Mouse (Mus musculus) midbrain, embryonic 15.5 days (tissue): ENCODE measurements at regions not wholly inside any gene's neighbourhood (a gene's known extent, or its start where the extent isn't known, plus 50 kb on each side); places are given as distances from the start of the nearest gene placed in this dataset.

ENCODE experiments used
- ATAC-seq: fragments of 200-750 bp; cut with Nextera tagmentation; replicated peaks from 2 replicates; pipeline ENCODE4 v1.8.0; 2017; ENCODE audit warnings: moderate TSS enrichment
- H3K27ac ChIP-seq: fragments of 300-500 bp; sonication (generic); 2 replicates; pipeline ENCODE4 v1.5.1; 2015; ENCODE audit warnings: mild to moderate bottlenecking, inconsistent platforms
- H3K27me3 ChIP-seq: fragments of 300-500 bp; sonication (generic); replicated peaks from 2 replicates; pipeline ENCODE4 v1.6.1; 2015; ENCODE audit warnings: inconsistent platforms
- H3K36me3 ChIP-seq: fragments of 300-500 bp; sonication (generic); replicated peaks from 2 replicates; pipeline ENCODE4 v1.6.1; 2015; ENCODE audit warnings: inconsistent platforms
- H3K4me1 ChIP-seq: fragments of 300-500 bp; sonication (generic); 2 replicates; pipeline ENCODE4 v1.6.1; 2015; ENCODE audit warnings: inconsistent platforms
- H3K4me2 ChIP-seq: fragments of 300-500 bp; sonication (generic); 2 replicates; pipeline ENCODE4 v1.6.1; 2015; ENCODE audit warnings: inconsistent platforms, mild to moderate bottlenecking, moderate library complexity
- H3K4me3 ChIP-seq: fragments of 300-500 bp; sonication (generic); 2 replicates; pipeline ENCODE4 v1.5.1; 2015; ENCODE audit warnings: mild to moderate bottlenecking, inconsistent platforms
- H3K9ac ChIP-seq: fragments of 300-500 bp; sonication (generic); 2 replicates; pipeline ENCODE4 v1.6.1; 2015; ENCODE audit warnings: mild to moderate bottlenecking, inconsistent platforms
- H3K9me3 ChIP-seq: fragments of 300-500 bp; sonication (generic); 2 replicates; pipeline ENCODE4 v1.6.1; 2016; ENCODE audit warnings: inconsistent platforms
- WGBS: fragments of 180-500 bp; shearing (Covaris S2); methylation state at CpG from one replicate; pipeline ENCODE4 v1.1.7; 2015; ENCODE audit warnings: mixed read lengths; 5-methylcytosine and 5-hydroxymethylcytosine counted together

- WGBS = 39% methylated on average over 17 of the region's 17 CpGs
Observed at GRCm38 (mm10) chr10:71485063-71485762, 137.7 kb downstream of the Ipmk start.

GRCm38 (mm10) chr10:71489791-71490190 is 142.2 kb downstream of the Ipmk start:
- no peak overlapping the region for H3K27ac ChIP-seq
- WGBS = 87% methylated on average over 7 of the region's 7 CpGs
- no peak for ATAC-seq

More at GRCm38 (mm10) chr10:71485063-71485762, 137.7 kb downstream of the Ipmk start:
- Histone ChIP-seq H3K4me1 (peaks cover 11% of the 10 kb centered on the region; the same call in 1 of the 2 replicates), H3K27me3 (no peaks in the 10 kb centered on the region), H3K9me3 (no peaks in the 10 kb centered on the region), H3K27ac (0 out of 2 replicates have a peak overlapping the region, but pooled peaks have one; percentile 12), H3K36me3 (no peaks in the 10 kb centered on the region), H3K9ac (no peak overlapping the region), H3K4me3 (no peak overlapping the region), H3K4me2 (peak overlapping the region; percentile 28)
- ATAC-seq = peak; percentile 90

DNA sequence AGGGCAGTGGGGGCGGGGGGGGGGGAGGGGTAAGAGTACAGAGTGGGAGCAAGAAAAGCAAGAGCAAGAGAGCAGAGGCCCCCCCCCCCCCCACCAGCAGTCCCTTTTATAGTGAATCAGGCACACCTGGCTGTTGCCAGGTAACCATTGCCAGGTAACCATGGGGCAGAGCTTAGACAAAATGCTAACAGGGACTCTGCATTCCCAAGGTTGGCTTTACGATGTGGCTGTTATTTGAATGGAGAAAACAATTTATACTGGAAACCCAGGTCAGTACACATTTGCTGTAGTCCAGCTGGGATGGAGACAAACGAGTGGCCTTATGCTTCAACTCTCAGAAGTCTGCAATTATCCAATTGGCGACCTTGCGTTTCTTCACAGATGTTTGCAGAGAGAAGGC is 154.5 kb downstream of the Ipmk start:
- Histone ChIP-seq H3K4me3 (no peak overlapping the region), H3K9ac (no peak overlapping the region), H3K4me1 (no peaks in the 10 kb centered on the region), H3K4me2 (no peak overlapping the region), H3K9me3 (no peaks in the 10 kb centered on the region), H3K36me3 (no peaks in the 10 kb centered on the region), H3K27ac (no peak overlapping the region), H3K27me3 (no peaks in the 10 kb centered on the region)
- peak; percentile 66; the same call in 1 of the 2 replicates for ATAC-seq
- 60% methylated on average over 4 of the region's 5 CpGs for WGBS

More at GRCm38 (mm10) chr10:71489791-71490190, 142.2 kb downstream of the Ipmk start:
- no peaks in the 10 kb centered on the region for H3K9me3 ChIP-seq
- H3K4me2 ChIP-seq = no peak overlapping the region
- H3K9ac ChIP-seq = no peak overlapping the region
- H3K27me3 ChIP-seq = no peaks in the 10 kb centered on the region
- no peaks in the 10 kb centered on the region for H3K36me3 ChIP-seq
- H3K4me3 ChIP-seq = no peak overlapping the region
- peaks cover 9% of the 10 kb centered on the region; the same call in 1 of the 2 replicates for H3K4me1 ChIP-seq

GRCm38 (mm10) chr10:71504219-71504618 is 156.7 kb downstream of the Ipmk start:
- H3K27me3 ChIP-seq = no peaks in the 10 kb centered on the region
- H3K9me3 ChIP-seq = no peaks in the 10 kb centered on the region
- no peak for ATAC-seq
- no peaks in the 10 kb centered on the region for H3K4me1 ChIP-seq
- H3K4me3 ChIP-seq = no peak overlapping the region
- no peak overlapping the region for H3K27ac ChIP-seq
- WGBS = 79% methylated on average over 1 of the region's 1 CpGs
- no peak overlapping the region for H3K9ac ChIP-seq
- H3K4me2 ChIP-seq = no peak overlapping the region
- H3K36me3 ChIP-seq = no peaks in the 10 kb centered on the region

GRCm38 (mm10) chr10:71525290-71525689 is 177.7 kb downstream of the Ipmk start:
- Histone ChIP-seq H3K4me2 (no peak overlapping the region), H3K9me3 (no peaks in the 10 kb centered on the region), H3K27ac (no peak overlapping the region), H3K36me3 (no peaks in the 10 kb centered on the region), H3K27me3 (no peaks in the 10 kb centered on the region), H3K9ac (no peak overlapping the region), H3K4me1 (no peaks in the 10 kb centered on the region), H3K4me3 (no peak overlapping the region)
- WGBS = 80% methylated on average over 2 of the region's 2 CpGs
- ATAC-seq = no peak

GRCm38 (mm10) chr10:71533759-71534158 is 186.2 kb downstream of the Ipmk start:
- WGBS = 90% methylated on average over 2 of the region's 2 CpGs
- no peaks in the 10 kb centered on the region for H3K4me1 ChIP-seq
- no peak for ATAC-seq
- no peaks in the 10 kb centered on the region for H3K36me3 ChIP-seq
- no peak overlapping the region for H3K9ac ChIP-seq
- no peak overlapping the region for H3K4me2 ChIP-seq
- no peaks in the 10 kb centered on the region for H3K27me3 ChIP-seq
- H3K4me3 ChIP-seq = no peak overlapping the region
- no peaks in the 10 kb centered on the region for H3K9me3 ChIP-seq
- no peak overlapping the region for H3K27ac ChIP-seq

DNA sequence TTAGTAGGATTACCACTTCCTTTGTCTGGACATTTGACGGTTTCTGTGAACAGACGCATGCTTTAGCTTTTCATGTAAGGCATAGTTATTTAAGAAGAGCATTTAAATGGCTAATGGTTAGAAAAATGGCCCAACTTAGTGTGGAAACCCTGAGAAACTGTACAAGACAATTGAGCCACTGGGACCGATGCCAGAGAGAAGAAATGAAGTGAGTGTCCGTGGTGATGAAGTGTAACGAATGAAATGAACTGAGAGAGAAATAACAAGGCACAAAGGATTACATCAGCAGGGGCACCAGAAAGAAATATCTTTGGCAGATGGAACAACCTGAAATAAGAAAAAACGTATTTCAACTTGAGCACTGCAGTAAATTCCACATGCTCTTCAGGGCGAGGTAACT is 197.9 kb downstream of the Ipmk start:
- no peaks in the 10 kb centered on the region for H3K36me3 ChIP-seq
- no peaks in the 10 kb centered on the region for H3K27me3 ChIP-seq
- H3K9me3 ChIP-seq = no peaks in the 10 kb centered on the region
- H3K4me3 ChIP-seq = no peak overlapping the region
- no peak overlapping the region for H3K9ac ChIP-seq
- H3K4me2 ChIP-seq = no peak overlapping the region
- no peak overlapping the region for H3K27ac ChIP-seq
- ATAC-seq = no peak
- no peaks in the 10 kb centered on the region for H3K4me1 ChIP-seq
- WGBS = 84% methylated on average over 7 of the region's 7 CpGs

DNA sequence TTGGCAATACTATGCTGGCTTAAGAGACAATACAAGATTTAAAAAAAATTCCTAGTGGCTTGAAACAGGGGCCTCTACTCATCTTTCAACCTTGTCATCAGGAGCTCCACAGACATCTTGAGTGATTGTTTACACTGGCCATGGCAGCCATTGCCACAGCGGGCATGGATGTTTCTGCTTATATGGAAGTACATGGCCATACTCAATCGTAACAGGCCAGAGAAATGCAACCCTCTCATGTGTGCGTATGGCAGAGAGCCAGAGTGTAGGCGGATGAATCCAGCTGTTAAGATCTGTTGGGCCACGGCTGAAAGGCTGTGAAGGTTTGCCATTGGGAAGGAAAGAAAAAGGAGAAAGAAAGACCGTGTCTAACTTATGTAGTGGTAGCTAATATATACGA is 198.9 kb downstream of the Ipmk start:
- no peaks in the 10 kb centered on the region for H3K27me3 ChIP-seq
- H3K4me1 ChIP-seq = no peaks in the 10 kb centered on the region
- no peak for ATAC-seq
- H3K4me3 ChIP-seq = no peak overlapping the region
- H3K9me3 ChIP-seq = no peaks in the 10 kb centered on the region
- no peak overlapping the region for H3K9ac ChIP-seq
- no peak overlapping the region for H3K27ac ChIP-seq
- WGBS = 93% methylated on average over 7 of the region's 7 CpGs
- no peaks in the 10 kb centered on the region for H3K36me3 ChIP-seq
- H3K4me2 ChIP-seq = no peak overlapping the region

- no peak for ATAC-seq
- Histone ChIP-seq H3K4me3 (no peak overlapping the region), H3K9me3 (no peaks in the 10 kb centered on the region)
Observed at GRCm38 (mm10) chr10:71583716-71584115, 236.2 kb downstream of the Ipmk start.

GRCm38 (mm10) chr10:71598515-71598914 is 251.0 kb downstream of the Ipmk start:
- Histone ChIP-seq H3K9ac (no peak overlapping the region), H3K27me3 (no peaks in the 10 kb centered on the region), H3K9me3 (no peaks in the 10 kb centered on the region), H3K36me3 (no peaks in the 10 kb centered on the region), H3K4me1 (no peaks in the 10 kb centered on the region), H3K4me2 (no peak overlapping the region), H3K27ac (no peak overlapping the region), H3K4me3 (no peak overlapping the region)
- no peak for ATAC-seq
- WGBS = 92% methylated on average over 6 of the region's 6 CpGs

More at GRCm38 (mm10) chr10:71583716-71584115, 236.2 kb downstream of the Ipmk start:
- Histone ChIP-seq H3K4me2 (no peak overlapping the region), H3K36me3 (no peaks in the 10 kb centered on the region), H3K27me3 (no peaks in the 10 kb centered on the region), H3K27ac (no peak overlapping the region), H3K9ac (no peak overlapping the region), H3K4me1 (no peaks in the 10 kb centered on the region)
- 93% methylated on average over 10 of the region's 10 CpGs for WGBS

DNA sequence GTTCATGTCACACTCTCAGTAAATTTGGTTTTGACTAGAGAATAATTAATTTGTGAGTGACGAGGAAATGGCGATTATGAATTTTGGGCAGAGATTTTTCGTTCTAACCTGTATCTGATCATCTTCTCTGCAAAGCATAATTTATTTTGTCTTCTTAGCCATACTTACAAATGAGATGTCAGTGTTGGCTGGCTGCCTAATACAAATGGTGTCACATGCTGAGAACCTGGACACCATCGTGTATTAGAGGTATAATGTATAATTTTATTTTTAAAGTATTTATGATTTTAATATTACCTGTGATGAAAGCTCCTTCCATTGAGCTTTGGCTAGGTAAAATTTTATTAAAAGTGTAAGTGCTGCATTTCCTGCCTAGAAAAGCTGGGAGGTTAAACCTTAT is 266.2 kb downstream of the Ipmk start:
- Histone ChIP-seq H3K9ac (no peak overlapping the region), H3K4me3 (no peak overlapping the region), H3K27me3 (no peaks in the 10 kb centered on the region), H3K4me1 (no peaks in the 10 kb centered on the region), H3K27ac (no peak overlapping the region), H3K36me3 (no peaks in the 10 kb centered on the region), H3K4me2 (no peak overlapping the region), H3K9me3 (no peaks in the 10 kb centered on the region)
- no peak for ATAC-seq
- WGBS = 86% methylated on average over 4 of the region's 4 CpGs

- WGBS = 86% methylated on average over 4 of the region's 4 CpGs
- H3K27ac ChIP-seq = no peak overlapping the region
- H3K27me3 ChIP-seq = no peaks in the 10 kb centered on the region
- no peak for ATAC-seq
- H3K4me3 ChIP-seq = no peak overlapping the region
- no peaks in the 10 kb centered on the region for H3K36me3 ChIP-seq
- no peak overlapping the region for H3K9ac ChIP-seq
- H3K4me1 ChIP-seq = no peaks in the 10 kb centered on the region
- H3K9me3 ChIP-seq = no peaks in the 10 kb centered on the region
- no peak overlapping the region for H3K4me2 ChIP-seq
Observed at GRCm38 (mm10) chr10:71617156-71617555, 269.6 kb downstream of the Ipmk start.

GRCm38 (mm10) chr10:71646071-71646470 is 298.5 kb downstream of the Ipmk start:
- H3K4me2 ChIP-seq = no peak overlapping the region
- H3K9ac ChIP-seq = no peak overlapping the region
- no peaks in the 10 kb centered on the region for H3K27me3 ChIP-seq
- H3K4me1 ChIP-seq = no peaks in the 10 kb centered on the region
- no peak for ATAC-seq
- 90% methylated on average over 3 of the region's 3 CpGs for WGBS
- H3K27ac ChIP-seq = no peak overlapping the region
- no peak overlapping the region for H3K4me3 ChIP-seq
- H3K9me3 ChIP-seq = no peaks in the 10 kb centered on the region
- no peaks in the 10 kb centered on the region for H3K36me3 ChIP-seq
